Mouse (Mus musculus): Measurements from ENCODE around the gene Ankrd36.

- TF ChIP-seq GATA1 (IDR thresholded peaks at IDR 0.05; ENCODE audit: borderline replicate concordance, low read length), result no peak
- TF ChIP-seq FLI1 (IDR thresholded peaks at IDR 0.05; ENCODE audit: low read length), result no peak
Measured at GRCm38 (mm10) chr11:5691775-5692174, 122.3 kb downstream of the Ankrd36 start.
